Mouse (Mus musculus): ENCODE measurements around the gene Plekhm3.
A peak's percentile ranks its signal among the peaks of the same experiment; 100 is the strongest.
"Not testable (repeated sequence)": the region's sequence is repeated elsewhere in the genome, so short reads cannot be mapped to it uniquely, and the experiment has no call there.

The Plekhm3 gene

GRCm38 (mm10) chr1:64956479-64956961 lies at the start of gene Plekhm3:
Plekhm3 (minus strand) TSS chr1:64956824.
- DNase-seq = peak; percentile 81

GRCm38 (mm10) chr1:65005575-65005974 lies 49.0 kb upstream of the Plekhm3 start:
- no peak for DNase-seq

GRCm38 (mm10) chr1:65004526-65004925 lies 47.9 kb upstream of the Plekhm3 start:
- DNase-seq = no peak

GRCm38 (mm10) chr1:64993206-64993605 lies 36.6 kb upstream of the Plekhm3 start:
- no peak for DNase-seq

GRCm38 (mm10) chr1:64988176-64988575 lies 31.6 kb upstream of the Plekhm3 start:
- DNase-seq = no peak

- DNase-seq = peak; percentile 82
Measured at GRCm38 (mm10) chr1:64986120-64986519, 29.5 kb upstream of the Plekhm3 start.

GRCm38 (mm10) chr1:64983247-64983646 lies 26.6 kb upstream of the Plekhm3 start:
- DNase-seq = no peak

GRCm38 (mm10) chr1:64978321-64978799 lies 21.7 kb upstream of the Plekhm3 start:
- DNase-seq = no peak

GRCm38 (mm10) chr1:64975346-64975745 lies 18.7 kb upstream of the Plekhm3 start:
- no peak for DNase-seq

GRCm38 (mm10) chr1:64970685-64971084 lies 14.1 kb upstream of the Plekhm3 start:
- peak; percentile 14 for DNase-seq

GRCm38 (mm10) chr1:64957021-64957489 lies 431 bp upstream of the Plekhm3 start:
- DNase-seq = no peak

GRCm38 (mm10) chr1:64954786-64955185 lies 1.8 kb downstream of the Plekhm3 start:
- DNase-seq = not testable (repeated sequence)

GRCm38 (mm10) chr1:64950271-64950670 lies 6.4 kb downstream of the Plekhm3 start:
- no peak for DNase-seq

- DNase-seq = peak; percentile 44
Measured at GRCm38 (mm10) chr1:64949377-64949776, 7.2 kb downstream of the Plekhm3 start.

GRCm38 (mm10) chr1:64946106-64946505 lies 10.5 kb downstream of the Plekhm3 start:
- no peak for DNase-seq

GRCm38 (mm10) chr1:64945214-64945785 lies 11.3 kb downstream of the Plekhm3 start:
- no peak for DNase-seq

- no peak for DNase-seq
Measured at GRCm38 (mm10) chr1:64944746-64945145, 11.9 kb downstream of the Plekhm3 start.

GRCm38 (mm10) chr1:64942006-64942755 lies 14.4 kb downstream of the Plekhm3 start:
- no peak for DNase-seq

GRCm38 (mm10) chr1:64938907-64939306 lies 17.7 kb downstream of the Plekhm3 start:
- DNase-seq = no peak

- no peak for DNase-seq
Measured at GRCm38 (mm10) chr1:64937692-64938091, 18.9 kb downstream of the Plekhm3 start.

- no peak for DNase-seq
Measured at GRCm38 (mm10) chr1:64932921-64933320, 23.7 kb downstream of the Plekhm3 start.

GRCm38 (mm10) chr1:64930124-64930523 lies 26.5 kb downstream of the Plekhm3 start:
- DNase-seq = no peak

- DNase-seq = no peak
Measured at GRCm38 (mm10) chr1:64929673-64930072, 27.0 kb downstream of the Plekhm3 start.

- peak; percentile 29 for DNase-seq
Measured at GRCm38 (mm10) chr1:64928542-64928941, 28.1 kb downstream of the Plekhm3 start.
